Mouse (Mus musculus) ES-E14 (cell line): ENCODE measurements around the gene Txndc9. TPM values are rescaled to one million over a fixed set of nuclear protein-coding genes. Genes with fewer than 3 reads are reported as not detected.

Source experiments
- DNase-seq: peaks from one replicate; pipeline ENCODE4 v3.0.0-alpha.2; 2013; ENCODE audit warnings: low read depth, low spot score
- H3K27ac ChIP-seq: 2 replicates; pipeline ENCODE4 v1.5.1; 2012; ENCODE audit warnings: low read depth, mild to moderate bottlenecking, low read length, moderate library complexity, mixed read lengths; ENCODE audit not compliant: poor library complexity, insufficient read depth, severe bottlenecking
- H3K36me3 ChIP-seq: 2 replicates; pipeline ENCODE4 v1.6.1; 2012; ENCODE audit warnings: mild to moderate bottlenecking, low read length, moderate library complexity, mixed read lengths; ENCODE audit not compliant: control insufficient read depth, poor library complexity, insufficient read depth, severe bottlenecking
- H3K4me1 ChIP-seq, 2 experiments: fragments of 150-350 bp in 1 of 2; sonication (generic) in 1 of 2; 2 replicates each; pipeline ENCODE4 v1.6.1; 2012; ENCODE audit warnings: low read length in 2 of 2, mild to moderate bottlenecking in 1 of 2, mixed read lengths in 1 of 2; ENCODE audit not compliant: control insufficient read depth in 2 of 2, insufficient read depth in 2 of 2, poor library complexity in 1 of 2
- H3K4me3 ChIP-seq, 2 experiments: fragments of 150-350 bp in 1 of 2; sonication (generic) in 1 of 2; 2 replicates each; pipeline ENCODE4 v1.5.1; 2012; ENCODE audit warnings: low read length in 2 of 2, low read depth in 1 of 2, mild to moderate bottlenecking in 1 of 2, mixed read lengths in 1 of 2; ENCODE audit not compliant: insufficient read depth in 1 of 2, poor library complexity in 1 of 2, severe bottlenecking in 1 of 2
- H3K9ac ChIP-seq: 2 replicates; pipeline ENCODE4 v1.6.1; 2012; ENCODE audit warnings: low read depth, mild to moderate bottlenecking, low read length, mixed read lengths; ENCODE audit not compliant: poor library complexity, insufficient read depth, severe bottlenecking
- H3K9me3 ChIP-seq: fragments of 150-350 bp; sonication (generic); 2 replicates; pipeline ENCODE4 v1.6.1; 2012; ENCODE audit warnings: low read depth, mild to moderate bottlenecking, low read length; ENCODE audit not compliant: control insufficient read depth, insufficient read depth
- CHD2 ChIP-seq: IDR thresholded peaks from 2 replicates; pipeline ENCODE4 v1.6.1; 2014; ENCODE audit warnings: mild to moderate bottlenecking, low read depth, low read length, inconsistent platforms
- HCFC1 ChIP-seq: IDR thresholded peaks from 2 replicates; pipeline ENCODE4 v1.6.1; 2012; ENCODE audit warnings: low read length, inconsistent platforms, borderline replicate concordance; ENCODE audit not compliant: insufficient read depth
- MAFK ChIP-seq: IDR thresholded peaks from 2 replicates; pipeline ENCODE4 v1.6.1; 2014; ENCODE audit warnings: mild to moderate bottlenecking, low read depth, low read length, inconsistent platforms; ENCODE audit not compliant: insufficient read depth
- ZC3H11A ChIP-seq: IDR thresholded peaks from 2 replicates; pipeline ENCODE4 v1.6.1; 2012; ENCODE audit warnings: low read depth, mild to moderate bottlenecking, inconsistent platforms, low read length, borderline replicate concordance
- ZNF384 ChIP-seq: IDR thresholded peaks from 2 replicates; pipeline ENCODE4 v1.6.1; 2012; ENCODE audit warnings: low read depth, low read length, inconsistent platforms
- in situ Hi-C, 2 experiments: fragments of 600-800 bp; cut with MboI; formaldehyde crosslinking; loops; one replicate each; pipeline ENCODE4 v1.15.1; 2025; ENCODE audit warnings: low sequenced_read_pairs in 2 of 2, inconsistent platforms in 1 of 2; ENCODE audit not compliant: unreplicated experiment in 2 of 2
- total RNA-seq: library from RNA; depleted of rRNA; stranded (reverse); fragments of 300-350 nt; gene quantifications from 2 replicates; pipeline ENCODE4 v1.2.3, GENCODE M21; 2012; rRNA removed

The Txndc9 gene
- total RNA-seq, 1 experiment, result 71.2 TPM

DNA sequence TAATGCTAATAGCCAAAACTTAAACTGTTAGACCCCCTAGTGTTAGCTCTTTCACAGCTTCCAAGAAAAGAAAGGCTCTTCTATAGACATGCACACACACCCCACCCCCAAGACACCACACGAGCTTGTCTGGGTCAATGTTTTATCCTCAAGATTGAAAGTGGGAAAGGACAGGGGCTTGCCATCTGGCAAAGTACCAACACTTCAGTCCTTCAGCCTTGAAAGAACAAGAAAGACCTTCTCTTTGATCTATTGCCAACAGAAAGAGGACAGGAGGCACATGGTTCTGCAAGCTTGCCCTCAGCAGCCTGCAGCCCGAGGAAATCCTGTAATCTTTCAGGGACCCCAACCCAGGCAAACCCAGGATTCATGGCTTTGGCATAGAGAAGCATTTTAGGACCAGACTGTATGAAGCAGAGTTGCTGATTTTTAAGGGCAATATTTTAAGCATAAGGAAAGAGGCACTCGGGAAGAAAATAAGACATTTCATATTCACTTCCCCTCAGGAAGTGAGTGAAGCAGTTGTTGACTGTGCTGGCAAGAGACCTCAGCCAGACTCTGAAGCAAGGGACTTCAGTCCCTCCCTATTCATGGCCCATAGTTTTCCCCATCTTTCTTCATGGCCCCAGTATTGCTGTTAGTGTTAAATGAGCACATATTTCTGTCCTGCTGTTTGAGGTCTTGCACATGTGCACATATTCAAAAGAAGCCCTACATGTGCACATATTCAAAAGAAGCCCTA lies 40.8 kb downstream of the Txndc9 start:
- in situ Hi-C loops, result no loop called here
- Histone ChIP-seq H3K9me3 (no peaks in the 10 kb centered on the region), H3K4me1 (peaks cover 0 to 6% of the 10 kb centered on the region in 2 experiments; a peak in 3 of 4 replicates), H3K9ac (no peak overlapping the region), H3K36me3 (no peaks in the 10 kb centered on the region), H3K4me3 (no peak overlapping the region), H3K27ac (no peak overlapping the region)
- no peak for TF ChIP-seq ZNF384
- TF ChIP-seq CHD2, result no peak
- no peak for TF ChIP-seq MAFK
- no peak for TF ChIP-seq ZC3H11A
- no peak for TF ChIP-seq HCFC1
- no peak for DNase-seq

- Histone ChIP-seq H3K4me3 (no peak overlapping the region), H3K9ac (no peak overlapping the region), H3K36me3 (no peaks in the 10 kb centered on the region), H3K4me1 (peaks cover 0 to 6% of the 10 kb centered on the region in 2 experiments; a peak in 3 of 4 replicates), H3K9me3 (no peaks in the 10 kb centered on the region), H3K27ac (no peak overlapping the region)
- in situ Hi-C loops, result no loop called here
- TF ChIP-seq ZNF384 (no peak), MAFK (no peak), ZC3H11A (no peak), HCFC1 (no peak), CHD2 (no peak)
- DNase-seq, result no peak
These were observed 42.4 kb downstream of the Txndc9 start for GRCm38 (mm10) chr1:37955251-37955650.

- no peaks in the 10 kb centered on the region for H3K36me3 ChIP-seq
- no peak overlapping the region for H3K27ac ChIP-seq
- no peaks in the 10 kb centered on the region for H3K9me3 ChIP-seq
- H3K9ac ChIP-seq, result no peak overlapping the region
- H3K4me1 ChIP-seq, result peaks cover 0 to 6% of the 10 kb centered on the region in 2 experiments; a peak in 3 of 4 replicates
- in situ Hi-C loops, result no loop called here
- no peak overlapping the region for H3K4me3 ChIP-seq
- DNase-seq, result no peak
- TF ChIP-seq MAFK (no peak), ZNF384 (no peak), ZC3H11A (no peak), CHD2 (no peak), HCFC1 (no peak)
These were observed 42.9 kb downstream of the Txndc9 start for GRCm38 (mm10) chr1:37954786-37955185.

- Histone ChIP-seq H3K36me3 (no peaks in the 10 kb centered on the region), H3K9me3 (no peaks in the 10 kb centered on the region), H3K4me1 (no peaks in the 10 kb centered on the region), H3K9ac (no peak overlapping the region), H3K27ac (no peak overlapping the region), H3K4me3 (no peak overlapping the region)
- TF ChIP-seq CHD2 (no peak), ZNF384 (no peak), HCFC1 (no peak), ZC3H11A (no peak), MAFK (no peak)
- in situ Hi-C loops, result no loop called here
- no peak for DNase-seq
These were observed 48.8 kb downstream of the Txndc9 start for GRCm38 (mm10) chr1:37948906-37949305.

Other genes starting within 250 kb of the Txndc9 start
- 1.7 and 2.6 TPM in 2 replicates for gene Tsga10, start 131.5 kb downstream of the Txndc9 start, total RNA-seq
- 6.0 and 6.1 TPM in 2 replicates for gene Lipt1, start 126.2 kb downstream of the Txndc9 start, total RNA-seq
- gene Mitd1, start 107.5 kb downstream of the Txndc9 start, total RNA-seq, result 17.7 and 21.0 TPM in 2 replicates
- gene Mrpl30, start 107.4 kb downstream of the Txndc9 start, total RNA-seq, result 97.0 and 127 TPM in 2 replicates
- not detected in 2 replicates for gene Lyg2, start 81.4 kb downstream of the Txndc9 start, total RNA-seq
- gene Lyg1, start 40.1 kb downstream of the Txndc9 start, total RNA-seq, result not detected in 2 replicates
- 28.8 and 30.6 TPM in 2 replicates for gene Eif5b, start 117 bp upstream of the Txndc9 start, total RNA-seq
- 58.0 and 82.7 TPM in 2 replicates for gene Rev1, start 131.9 kb upstream of the Txndc9 start, total RNA-seq